In genomic region chr7:143053008-143053899, GRCm38 (mm10) we compare ENCODE assay signal across 8 mouse cellular contexts. TPM values are rescaled to one million over a fixed set of nuclear protein-coding genes. Genes with fewer than 3 reads are reported as not detected.
DNase-seq lines count a peak whose midpoint lies in the region; ATAC-seq and TF ChIP-seq lines count a peak whose summit lies in the region.

No protein-coding gene starts in this region.

- no peak for DNase-seq in Patski (ENCODE audit: low read depth, low spot score)
- peak; percentile 72 for DNase-seq in cerebellum, adult 9-11 months
- DNase-seq in gastrocnemius, adult 18-20 months (ENCODE audit: low spot score) = peak; percentile 65
- DNase-seq in left cerebral cortex, postnatal 25 days (ENCODE audit: low spot score in 2 of 2) = peak; percentile 61 to 69
- DNase-seq in right cerebral cortex, postnatal 14 days = peak; percentile 71
- peak; percentile 74 for DNase-seq in yolk sac, embryonic 10.5 days (ENCODE audit: low spot score)

- H3K9ac ChIP-seq in hindbrain, embryonic 15.5 days = peak overlapping the region; percentile 95

- WGBS in hindbrain, embryonic 15.5 days = under 1% methylated on average over 46 of the region's 46 CpGs

- no peaks in the 10 kb centered on the region for H3K36me3 ChIP-seq in hindbrain, embryonic 15.5 days
- peaks cover 44% of the 10 kb centered on the region for H3K36me3 ChIP-seq in megakaryocyte, embryonic 14.5 days (replicated peaks; ENCODE audit: low read length)

- intact Hi-C loops in left cerebral cortex, postnatal 25 days (cut with DNase I) = loop anchor here (2.0 kb wide), 1 partner anchor 44 kb away; no protein-coding TSS in a partner anchor

- POLR2A ChIA-PET in Patski (lab: Charles Lee) = interaction anchor here (1.1 to 3.8 kb wide), 8 partner anchors 10 to 45 kb away, joined by 3 to 30 read pairs (median 6); no protein-coding TSS in a partner anchor

- peak overlapping the region; percentile 71 for H3K4me2 ChIP-seq in hindbrain, embryonic 15.5 days

- CTCF ChIA-PET in Patski (lab: Charles Lee) = interaction anchor here (1.2 to 1.9 kb wide), 7 partner anchors 10 to 45 kb away, joined by 3 to 9 read pairs (median 4); no protein-coding TSS in a partner anchor

- in situ Hi-C loops in Patski (cut with MboI; ENCODE audit: low pct_unique_long_range_greater_than_20kb) = loop anchor here (5.0 kb wide), 1 partner anchor 36 kb away; no protein-coding TSS in a partner anchor

- peak overlapping the region; percentile 86 for H3K27ac ChIP-seq in hindbrain, embryonic 15.5 days (replicated peaks)

- no peaks in the 10 kb centered on the region for H3K27me3 ChIP-seq in Patski
- no peaks in the 10 kb centered on the region for H3K27me3 ChIP-seq in hindbrain, embryonic 15.5 days
- H3K27me3 ChIP-seq in megakaryocyte, embryonic 14.5 days (replicated peaks) = no peaks in the 10 kb centered on the region

- peak; percentile 47 for ATAC-seq in Patski
- ATAC-seq in hindbrain, embryonic 15.5 days (ENCODE audit: low FRiP score, low read depth) = peak; percentile 78

- peak overlapping the region; percentile 90 for H3K4me3 ChIP-seq in hindbrain, embryonic 15.5 days
- peak overlapping the region; percentile 99 for H3K4me3 ChIP-seq in megakaryocyte, embryonic 14.5 days (replicated peaks)

- H3K4me1 ChIP-seq in hindbrain, embryonic 15.5 days (replicated peaks) = peaks cover 56% of the 10 kb centered on the region
- peaks cover 77% of the 10 kb centered on the region for H3K4me1 ChIP-seq in megakaryocyte, embryonic 14.5 days

- TF ChIP-seq CTCF in Patski (IDR thresholded peaks at IDR 0.05) = no peak

- H3K9me3 ChIP-seq in hindbrain, embryonic 15.5 days = no peaks in the 10 kb centered on the region
- H3K9me3 ChIP-seq in megakaryocyte, embryonic 14.5 days = no peaks in the 10 kb centered on the region

RNA-seq across cellular contexts. Expression of gene Cd81, which starts 0.7 kb away (rescaled TPM):
- 622 TPM for polyA plus RNA-seq in Patski (2021)
- 100 to 1,000 TPM in 1 of 2 experiments, 10 to 100 TPM in 1; 97.2 to 115 TPM for total RNA-seq in gastrocnemius, adult 18-20 months (2021)
- 439 and 445 TPM in 2 replicates for polyA plus RNA-seq in hindbrain, embryonic 15.5 days (2015; fragmentation: Nextera tagmentation; extraction: Ambion mirVana)
- 100 to 1,000 TPM; 407 to 414 TPM for total RNA-seq in left cerebral cortex, postnatal 25 days (2021)
- 774 and 1,679 TPM in 2 replicates for polyA plus RNA-seq in megakaryocyte, embryonic 14.5 days (2012; ENCODE audit: insufficient read depth, low replicate concordance)

RNA-seq across cellular contexts. Expression of gene Tssc4, which starts 15.8 kb away (rescaled TPM):
- polyA plus RNA-seq in Patski (2021) = 42.0 TPM
- 1 to 10 TPM; 6.7 to 8.0 TPM for total RNA-seq in gastrocnemius, adult 18-20 months (2021)
- polyA plus RNA-seq in hindbrain, embryonic 15.5 days (2015; fragmentation: Nextera tagmentation; extraction: Ambion mirVana) = 94.1 and 99.2 TPM in 2 replicates
- total RNA-seq in left cerebral cortex, postnatal 25 days (2021) = 10 to 100 TPM; 40.1 to 45.4 TPM
- 167 and 219 TPM in 2 replicates for polyA plus RNA-seq in megakaryocyte, embryonic 14.5 days (2012; ENCODE audit: insufficient read depth, low replicate concordance)

RNA-seq across cellular contexts. Expression of gene Trpm5, which starts 41.2 kb away (rescaled TPM):
- polyA plus RNA-seq in Patski (2021) = 1.6 TPM
- total RNA-seq in gastrocnemius, adult 18-20 months (2021) = not detected
- 1.8 and 2.7 TPM in 2 replicates for polyA plus RNA-seq in hindbrain, embryonic 15.5 days (2015; fragmentation: Nextera tagmentation; extraction: Ambion mirVana)
- not detected for total RNA-seq in left cerebral cortex, postnatal 25 days (2021)
- not detected in 2 replicates for polyA plus RNA-seq in megakaryocyte, embryonic 14.5 days (2012; ENCODE audit: insufficient read depth, low replicate concordance)

RNA-seq across cellular contexts. Expression of gene Tspan32, which starts 48.4 kb away (rescaled TPM):
- polyA plus RNA-seq in Patski (2021) = 0.14 TPM
- under 1 TPM in 1 of 2 experiments, not detected in 1; 0.40 TPM for total RNA-seq in gastrocnemius, adult 18-20 months (2021)
- polyA plus RNA-seq in hindbrain, embryonic 15.5 days (2015; fragmentation: Nextera tagmentation; extraction: Ambion mirVana) = 0.31 and 1.00 TPM in 2 replicates
- under 1 TPM in 1 of 2 experiments, not detected in 1; 0.23 TPM for total RNA-seq in left cerebral cortex, postnatal 25 days (2021)
- polyA plus RNA-seq in megakaryocyte, embryonic 14.5 days (2012; ENCODE audit: insufficient read depth, low replicate concordance) = 109 and 119 TPM in 2 replicates

RNA-seq across cellular contexts. Expression of gene Kcnq1, which starts 52.9 kb away (rescaled TPM):
- polyA plus RNA-seq in Patski (2021) = 0.05 TPM
- under 1 TPM; 0.50 to 0.57 TPM for total RNA-seq in gastrocnemius, adult 18-20 months (2021)
- 1.1 and 1.5 TPM in 2 replicates for polyA plus RNA-seq in hindbrain, embryonic 15.5 days (2015; fragmentation: Nextera tagmentation; extraction: Ambion mirVana)
- total RNA-seq in left cerebral cortex, postnatal 25 days (2021) = 1 to 10 TPM in 1 of 2 experiments, under 1 TPM in 1; 0.53 to 1.4 TPM
- not detected in 2 replicates for polyA plus RNA-seq in megakaryocyte, embryonic 14.5 days (2012; ENCODE audit: insufficient read depth, low replicate concordance)
